Mouse (Mus musculus): ENCODE measurements around the gene Rnf187. TPM values are rescaled to one million over a fixed set of nuclear protein-coding genes. Genes with fewer than 3 reads are reported as not detected.
A peak's percentile ranks its signal among the peaks of the same experiment; 100 is the strongest.

Gene Rnf187
- total and polyA plus RNA-seq, 2 experiments from 2014 or later: 700 to 925 TPM

GRCm38 (mm10) chr11:58964216-58964615 is 25.5 kb upstream of the Rnf187 start:
- no peak overlapping the region for H3K4me2 ChIP-seq (ENCODE audit: low read depth, low read length, poor library complexity, severe bottlenecking)
- H3K4me1 ChIP-seq (ENCODE audit: insufficient read depth, low read length): no peaks in the 10 kb centered on the region
- no peaks in the 10 kb centered on the region for H3K36me3 ChIP-seq (ENCODE audit: insufficient read depth, low read length)
- ATAC-seq (ENCODE audit: low FRiP score): no peak
- H3K4me3 ChIP-seq (ENCODE audit: low read depth, low read length): no peak overlapping the region
- H3K27ac ChIP-seq (ENCODE audit: low read depth, low read length): no peak overlapping the region
- TF ChIP-seq CTCF (IDR thresholded peaks at IDR 0.05): no peak
- no peak for DNase-seq (ENCODE audit: low spot score)
- no peak overlapping the region for H3K9ac ChIP-seq (replicated peaks; ENCODE audit: low read length, poor library complexity, severe bottlenecking)
- no peaks in the 10 kb centered on the region for H3K27me3 ChIP-seq (ENCODE audit: insufficient read depth, low read length)
- no peaks in the 10 kb centered on the region for H3K9me3 ChIP-seq (ENCODE audit: low read length)
- WGBS: 89% methylated on average over 7 of the region's 7 CpGs

GRCm38 (mm10) chr11:58963543-58963942 is 24.8 kb upstream of the Rnf187 start:
- no peaks in the 10 kb centered on the region for H3K9me3 ChIP-seq (ENCODE audit: low read length)
- H3K27me3 ChIP-seq (ENCODE audit: insufficient read depth, low read length): no peaks in the 10 kb centered on the region
- DNase-seq (ENCODE audit: low spot score) (no peak), ATAC-seq (ENCODE audit: low FRiP score) (no peak)
- no peak overlapping the region for H3K27ac ChIP-seq (ENCODE audit: low read depth, low read length)
- H3K4me1 ChIP-seq (ENCODE audit: insufficient read depth, low read length): no peaks in the 10 kb centered on the region; the same call in 1 of the 2 replicates
- no peak overlapping the region for H3K4me3 ChIP-seq (ENCODE audit: low read depth, low read length)
- TF ChIP-seq CTCF (IDR thresholded peaks at IDR 0.05): no peak
- H3K36me3 ChIP-seq (ENCODE audit: insufficient read depth, low read length): no peaks in the 10 kb centered on the region
- H3K9ac ChIP-seq (replicated peaks; ENCODE audit: low read length, poor library complexity, severe bottlenecking): 0 out of 2 replicates have a peak overlapping the region, but pooled peaks have one; percentile 4
- no peak overlapping the region for H3K4me2 ChIP-seq (ENCODE audit: low read depth, low read length, poor library complexity, severe bottlenecking)
- WGBS: 43% methylated on average over 17 of the region's 17 CpGs

- TF ChIP-seq CTCF (IDR thresholded peaks at IDR 0.05): no peak
- Histone ChIP-seq H3K9ac (replicated peaks; ENCODE audit: low read length, poor library complexity, severe bottlenecking) (no peak overlapping the region), H3K4me1 (ENCODE audit: insufficient read depth, low read length) (peaks cover 9% of the 10 kb centered on the region), H3K4me3 (ENCODE audit: low read depth, low read length) (no peak overlapping the region), H3K9me3 (ENCODE audit: low read length) (no peaks in the 10 kb centered on the region), H3K27me3 (ENCODE audit: insufficient read depth, low read length) (no peaks in the 10 kb centered on the region), H3K4me2 (ENCODE audit: low read depth, low read length, poor library complexity, severe bottlenecking) (no peak overlapping the region), H3K36me3 (ENCODE audit: insufficient read depth, low read length) (no peaks in the 10 kb centered on the region), H3K27ac (ENCODE audit: low read depth, low read length) (no peak overlapping the region)
- DNase-seq (ENCODE audit: low spot score): peak; percentile 38
- ATAC-seq (ENCODE audit: low FRiP score): no peak
- WGBS: 72% methylated on average over 50 of the region's 50 CpGs
Observed at GRCm38 (mm10) chr11:58961364-58962177, 22.9 kb upstream of the Rnf187 start.

- peak overlapping the region; percentile 62 for H3K9ac ChIP-seq (replicated peaks; ENCODE audit: low read length, poor library complexity, severe bottlenecking)
- H3K4me2 ChIP-seq (ENCODE audit: low read depth, low read length, poor library complexity, severe bottlenecking): peak overlapping the region; percentile 71
- H3K9me3 ChIP-seq (ENCODE audit: low read length): no peaks in the 10 kb centered on the region
- peak; percentile 83 for ATAC-seq (ENCODE audit: low FRiP score)
- peaks cover 9% of the 10 kb centered on the region for H3K4me1 ChIP-seq (ENCODE audit: insufficient read depth, low read length)
- peak; percentile 60 for TF ChIP-seq CTCF (IDR thresholded peaks at IDR 0.05)
- DNase-seq (ENCODE audit: low spot score): peak; percentile 91
- WGBS: 2% methylated on average over 40 of the region's 40 CpGs
- peak overlapping the region; percentile 41 for H3K4me3 ChIP-seq (ENCODE audit: low read depth, low read length)
- no peaks in the 10 kb centered on the region for H3K36me3 ChIP-seq (ENCODE audit: insufficient read depth, low read length)
- H3K27me3 ChIP-seq (ENCODE audit: insufficient read depth, low read length): no peaks in the 10 kb centered on the region
- H3K27ac ChIP-seq (ENCODE audit: low read depth, low read length): peak overlapping the region; percentile 73
Observed at GRCm38 (mm10) chr11:58959921-58960465, 21.3 kb upstream of the Rnf187 start.

GRCm38 (mm10) chr11:58959186-58959825 is 20.6 kb upstream of the Rnf187 start:
- no peaks in the 10 kb centered on the region for H3K9me3 ChIP-seq (ENCODE audit: low read length)
- peaks cover 9% of the 10 kb centered on the region for H3K4me1 ChIP-seq (ENCODE audit: insufficient read depth, low read length)
- peak overlapping the region; percentile 62; the same call in 1 of the 2 replicates for H3K9ac ChIP-seq (replicated peaks; ENCODE audit: low read length, poor library complexity, severe bottlenecking)
- 31% methylated on average over 15 of the region's 15 CpGs for WGBS
- peak overlapping the region; percentile 71 for H3K4me2 ChIP-seq (ENCODE audit: low read depth, low read length, poor library complexity, severe bottlenecking)
- no peak for ATAC-seq (ENCODE audit: low FRiP score)
- no peak for TF ChIP-seq CTCF (IDR thresholded peaks at IDR 0.05)
- no peaks in the 10 kb centered on the region for H3K36me3 ChIP-seq (ENCODE audit: insufficient read depth, low read length)
- H3K27ac ChIP-seq (ENCODE audit: low read depth, low read length): peak overlapping the region; percentile 73
- peak overlapping the region; percentile 41 for H3K4me3 ChIP-seq (ENCODE audit: low read depth, low read length)
- no peak for DNase-seq (ENCODE audit: low spot score)
- no peaks in the 10 kb centered on the region for H3K27me3 ChIP-seq (ENCODE audit: insufficient read depth, low read length)

GRCm38 (mm10) chr11:58958536-58958935 is 19.8 kb upstream of the Rnf187 start:
- no peak for TF ChIP-seq CTCF (IDR thresholded peaks at IDR 0.05)
- Histone ChIP-seq H3K27ac (ENCODE audit: low read depth, low read length) (no peak overlapping the region), H3K4me1 (ENCODE audit: insufficient read depth, low read length) (peaks cover 9% of the 10 kb centered on the region), H3K9me3 (ENCODE audit: low read length) (no peaks in the 10 kb centered on the region), H3K4me3 (ENCODE audit: low read depth, low read length) (no peak overlapping the region), H3K9ac (replicated peaks; ENCODE audit: low read length, poor library complexity, severe bottlenecking) (no peak overlapping the region), H3K36me3 (ENCODE audit: insufficient read depth, low read length) (no peaks in the 10 kb centered on the region), H3K27me3 (ENCODE audit: insufficient read depth, low read length) (no peaks in the 10 kb centered on the region), H3K4me2 (ENCODE audit: low read depth, low read length, poor library complexity, severe bottlenecking) (peak overlapping the region; percentile 1)
- ATAC-seq (ENCODE audit: low FRiP score) (no peak), DNase-seq (ENCODE audit: low spot score) (no peak)
- WGBS: 79% methylated on average over 6 of the region's 6 CpGs
